Mouse (Mus musculus) hindbrain, embryonic 15.5 days (tissue): ENCODE data around the gene Uap1l1. TPM values are rescaled to one million over a fixed set of nuclear protein-coding genes. Genes with fewer than 3 reads are reported as not detected.

Experiments
- ATAC-seq: fragments of 200-750 bp; cut with Nextera tagmentation; 2 replicates; pipeline ENCODE4 v1.8.0; 2017; ENCODE audit warnings: low read depth, moderate number of reproducible peaks, moderate TSS enrichment; ENCODE audit not compliant: low FRiP score
- H3K27ac ChIP-seq: fragments of 300-500 bp; sonication (generic); replicated peaks from 2 replicates; pipeline ENCODE4 v1.5.1; 2015; ENCODE audit warnings: mild to moderate bottlenecking, inconsistent platforms
- H3K27me3 ChIP-seq: fragments of 300-500 bp; sonication (generic); 2 replicates; pipeline ENCODE4 v1.6.1; 2015; ENCODE audit warnings: control low read depth, inconsistent platforms
- H3K36me3 ChIP-seq: fragments of 300-500 bp; sonication (generic); 2 replicates; pipeline ENCODE4 v1.6.1; 2015; ENCODE audit warnings: control low read depth, inconsistent platforms
- H3K4me1 ChIP-seq: fragments of 300-500 bp; sonication (generic); replicated peaks from 2 replicates; pipeline ENCODE4 v1.6.1; 2015; ENCODE audit warnings: control low read depth, inconsistent platforms
- H3K4me2 ChIP-seq: fragments of 300-500 bp; sonication (generic); 2 replicates; pipeline ENCODE4 v1.6.1; 2015; ENCODE audit warnings: moderate library complexity, mild to moderate bottlenecking, inconsistent platforms
- H3K4me3 ChIP-seq: fragments of 300-500 bp; sonication (generic); 2 replicates; pipeline ENCODE4 v1.5.1; 2015; ENCODE audit warnings: mild to moderate bottlenecking, inconsistent platforms
- H3K9ac ChIP-seq: fragments of 300-500 bp; sonication (generic); 2 replicates; pipeline ENCODE4 v1.6.1; 2015; ENCODE audit warnings: inconsistent platforms
- H3K9me3 ChIP-seq: fragments of 300-500 bp; sonication (generic); 2 replicates; pipeline ENCODE4 v1.6.1; 2016; ENCODE audit warnings: control low read depth, inconsistent platforms
- WGBS: fragments of 180-500 bp; shearing (Covaris S2); methylation state at CpG from one replicate; pipeline ENCODE4 v1.1.7; 2015; 5-methylcytosine and 5-hydroxymethylcytosine counted together
- polyA plus RNA-seq: library from polyadenylated mRNA; unstranded; fragments of >200 nt; fragmentation: Nextera tagmentation; extraction: Ambion mirVana; gene quantifications from 2 replicates; pipeline ENCODE4 v1.2.1, GENCODE M21; 2015

The Uap1l1 gene
- polyA plus RNA-seq, 1 experiment from 2014 or later: 5.1 TPM

DNA sequence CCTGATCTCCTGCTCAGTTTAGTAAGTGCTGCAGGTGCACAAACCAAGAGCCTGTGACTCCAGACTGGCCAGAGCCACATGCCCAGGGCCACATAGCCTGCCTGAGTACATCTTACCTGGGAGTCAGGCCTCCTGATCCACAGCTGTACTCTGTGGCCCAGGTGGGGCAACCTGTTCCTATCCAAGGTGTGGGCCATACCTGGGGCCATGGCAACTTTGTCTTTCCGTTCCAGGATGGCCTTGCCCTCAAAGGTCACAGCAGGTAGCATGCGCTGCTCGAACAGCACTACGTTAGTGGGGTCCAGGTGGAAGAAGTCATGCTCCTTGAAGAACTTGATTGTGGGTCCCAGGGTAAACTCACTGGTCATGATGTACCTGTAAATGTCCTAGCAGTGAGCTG, 1.2 kb downstream of the Uap1l1 start:
- ATAC-seq: no peak
- Histone ChIP-seq H3K4me1 (peaks cover 12% of the 10 kb centered on the region), H3K27me3 (peaks cover 33% of the 10 kb centered on the region), H3K36me3 (no peaks in the 10 kb centered on the region), H3K9me3 (no peaks in the 10 kb centered on the region), H3K4me3 (no peak overlapping the region), H3K4me2 (peak overlapping the region; percentile 99; the same call in 1 of the 2 replicates), H3K9ac (no peak overlapping the region), H3K27ac (no peak overlapping the region)
- WGBS: 90% methylated on average over 4 of the region's 4 CpGs

DNA sequence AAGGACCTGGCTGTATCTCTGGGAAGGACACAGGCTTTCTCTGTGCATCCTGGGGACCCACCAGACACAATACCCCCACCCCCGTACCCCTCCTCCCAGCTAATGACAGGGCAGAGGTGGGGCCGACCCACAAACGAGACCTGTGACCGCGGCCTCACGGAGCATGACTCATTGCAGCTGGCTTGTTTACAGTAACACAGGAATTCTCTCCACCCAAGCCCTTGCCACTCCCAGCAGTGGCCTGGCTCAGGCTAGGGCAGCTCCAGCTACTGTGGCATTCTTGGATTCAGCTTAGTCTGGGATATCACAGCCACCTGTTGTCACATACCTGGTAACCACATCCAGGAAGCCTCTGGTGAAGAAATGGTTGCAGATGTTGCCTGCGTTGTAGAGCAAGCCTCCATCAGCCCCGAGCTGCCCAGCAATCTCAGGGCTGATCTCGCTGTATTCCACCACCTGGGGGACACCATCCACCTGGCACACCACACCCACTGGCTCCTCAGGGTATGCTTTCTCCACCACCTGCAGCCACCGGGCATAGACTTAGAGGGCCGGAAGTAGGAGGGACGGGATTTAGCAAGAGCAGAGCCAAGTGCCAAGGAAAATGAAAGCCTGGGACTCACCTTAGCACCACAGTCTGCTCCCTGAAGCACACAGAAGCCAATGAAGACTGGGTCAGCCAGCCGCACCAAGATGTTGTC, 1.9 kb downstream of the Uap1l1 start:
- no peak overlapping the region for H3K27ac ChIP-seq
- H3K9ac ChIP-seq: no peak overlapping the region
- H3K4me2 ChIP-seq: no peak overlapping the region
- no peaks in the 10 kb centered on the region for H3K9me3 ChIP-seq
- no peak overlapping the region for H3K4me3 ChIP-seq
- no peaks in the 10 kb centered on the region for H3K36me3 ChIP-seq
- no peak for ATAC-seq
- peaks cover 33% of the 10 kb centered on the region for H3K27me3 ChIP-seq
- 72% methylated on average over 13 of the region's 13 CpGs for WGBS
- H3K4me1 ChIP-seq: peaks cover 12% of the 10 kb centered on the region

DNA sequence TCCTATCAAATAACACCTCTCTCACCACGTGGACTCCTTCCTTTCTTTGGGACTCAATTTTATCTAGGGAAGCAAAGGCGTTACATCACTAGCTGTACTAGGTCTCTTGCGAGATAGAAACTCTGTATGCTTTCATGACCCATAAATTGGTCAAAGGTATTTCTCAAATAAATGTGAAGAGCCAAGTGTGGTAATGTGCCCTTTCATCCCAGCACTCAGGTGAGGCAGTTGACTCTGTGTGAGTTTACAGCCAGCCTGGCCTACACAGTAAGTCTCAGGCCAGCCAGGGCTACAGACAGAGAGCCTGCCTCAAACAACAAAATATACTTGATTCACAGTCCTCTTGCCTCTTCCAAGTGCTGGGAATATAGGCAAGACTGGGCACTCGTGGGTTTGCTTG, 5.6 kb downstream of the Uap1l1 start:
- H3K4me2 ChIP-seq: no peak overlapping the region
- H3K27me3 ChIP-seq: peaks cover 21% of the 10 kb centered on the region
- H3K27ac ChIP-seq: no peak overlapping the region
- no peak for ATAC-seq
- H3K4me1 ChIP-seq: peaks cover 24% of the 10 kb centered on the region
- no peaks in the 10 kb centered on the region for H3K9me3 ChIP-seq
- no peak overlapping the region for H3K9ac ChIP-seq
- H3K4me3 ChIP-seq: no peak overlapping the region
- H3K36me3 ChIP-seq: no peaks in the 10 kb centered on the region
- WGBS: 83% methylated on average over 4 of the region's 4 CpGs

DNA sequence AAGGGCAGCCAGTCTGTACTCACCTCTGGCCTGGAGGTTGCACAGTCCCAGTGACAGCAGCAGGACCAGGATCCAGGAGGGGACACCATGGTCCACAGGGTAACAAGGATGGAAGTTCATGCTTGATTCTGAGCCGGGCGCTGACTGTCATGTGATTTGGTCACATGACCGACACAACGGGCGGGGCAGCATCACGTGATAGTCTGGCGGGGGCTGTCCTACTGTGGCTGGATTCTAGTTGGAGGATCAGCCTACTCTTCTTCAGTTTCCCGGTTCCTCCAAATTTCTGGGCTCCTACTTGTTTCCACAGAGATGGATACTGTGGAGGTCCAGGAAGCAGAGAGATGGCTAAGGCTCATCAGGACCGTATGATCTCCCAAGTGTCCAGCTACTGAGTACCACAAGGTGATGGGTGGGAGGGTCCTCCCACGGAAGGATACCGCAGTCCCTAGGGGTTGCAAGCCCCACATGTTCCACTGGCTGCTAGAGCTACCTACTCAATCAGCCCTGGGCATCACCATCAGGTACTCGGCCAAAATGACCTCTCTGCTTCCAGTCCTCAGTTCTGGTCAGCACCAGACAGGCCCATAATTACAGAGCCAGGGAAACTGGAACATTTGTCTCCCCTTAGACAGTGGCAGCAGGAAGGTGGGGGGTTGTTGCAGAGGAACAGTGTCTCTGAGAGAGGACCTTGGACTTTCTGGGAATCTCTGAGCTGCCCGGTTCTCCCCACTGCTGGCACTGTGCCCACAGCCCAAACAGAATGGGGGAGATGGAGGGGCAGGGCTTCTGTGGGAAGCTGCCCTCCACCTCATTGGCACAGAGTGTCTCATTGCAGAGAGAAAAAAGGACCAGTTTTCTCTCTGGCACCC, 9.0 kb downstream of the Uap1l1 start, which contains the start of gene Dpp7:
Dpp7 (minus strand) TSS at position 152 of the 872 bp plus-strand sequence.
- peaks cover 24% of the 10 kb centered on the region for H3K4me1 ChIP-seq
- peak; percentile 88 for ATAC-seq
- H3K9me3 ChIP-seq: no peaks in the 10 kb centered on the region
- WGBS: 2% methylated on average over 13 of the region's 13 CpGs
- H3K4me3 ChIP-seq: peak within 1 kb of the TSS; percentile 50
- peak within 1 kb of the TSS; percentile 98 for H3K4me2 ChIP-seq
- H3K9ac ChIP-seq: peak within 1 kb of the TSS; percentile 65
- H3K27me3 ChIP-seq: no peaks in the 10 kb centered on the region
- H3K36me3 ChIP-seq: peaks cover 13% of the 10 kb centered on the region
- no peak within 1 kb of the TSS for H3K27ac ChIP-seq

GRCm38 (mm10) chr2:25355419-25356066, 9.9 kb downstream of the Uap1l1 start:
- Histone ChIP-seq H3K4me3 (peak overlapping the region; percentile 50), H3K9ac (peak overlapping the region; percentile 65), H3K27ac (no peak overlapping the region), H3K36me3 (peaks cover 22% of the 10 kb centered on the region), H3K4me1 (peaks cover 24% of the 10 kb centered on the region), H3K4me2 (peak overlapping the region; percentile 98), H3K9me3 (no peaks in the 10 kb centered on the region), H3K27me3 (no peaks in the 10 kb centered on the region)
- ATAC-seq: peak; percentile 14; the same call in 1 of the 2 replicates
- WGBS: 38% methylated on average over 18 of the region's 18 CpGs

DNA sequence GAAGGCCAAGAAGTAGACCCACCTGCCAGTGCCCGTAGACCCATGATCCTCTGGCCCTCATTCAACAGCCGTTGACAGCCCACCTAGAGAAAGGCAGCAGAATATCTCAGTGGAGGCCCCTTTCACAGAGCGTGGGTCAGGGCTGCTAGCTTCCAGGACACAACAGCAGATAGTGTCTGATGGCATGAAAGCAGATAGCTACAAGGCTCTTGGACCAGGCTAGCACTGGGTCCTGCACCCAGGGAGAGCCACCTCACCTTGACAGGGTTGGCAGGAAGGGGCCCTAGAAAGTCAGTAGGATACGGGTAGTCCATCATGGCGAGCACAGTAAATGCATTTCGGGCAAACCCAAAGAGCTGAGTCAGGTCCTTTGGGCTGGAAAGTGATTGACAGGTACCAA, 11.3 kb downstream of the Uap1l1 start:
- WGBS: 91% methylated on average over 6 of the region's 6 CpGs
- peaks cover 35% of the 10 kb centered on the region for H3K36me3 ChIP-seq
- peaks cover 24% of the 10 kb centered on the region for H3K4me1 ChIP-seq
- H3K9me3 ChIP-seq: no peaks in the 10 kb centered on the region
- no peaks in the 10 kb centered on the region for H3K27me3 ChIP-seq
- H3K27ac ChIP-seq: no peak overlapping the region
- H3K4me3 ChIP-seq: no peak overlapping the region
- no peak overlapping the region for H3K4me2 ChIP-seq
- H3K9ac ChIP-seq: no peak overlapping the region
- ATAC-seq: no peak

GRCm38 (mm10) chr2:25350701-25351100, 14.8 kb downstream of the Uap1l1 start:
- Histone ChIP-seq H3K36me3 (peaks cover 66% of the 10 kb centered on the region), H3K9me3 (no peaks in the 10 kb centered on the region), H3K4me3 (no peak overlapping the region)

DNA sequence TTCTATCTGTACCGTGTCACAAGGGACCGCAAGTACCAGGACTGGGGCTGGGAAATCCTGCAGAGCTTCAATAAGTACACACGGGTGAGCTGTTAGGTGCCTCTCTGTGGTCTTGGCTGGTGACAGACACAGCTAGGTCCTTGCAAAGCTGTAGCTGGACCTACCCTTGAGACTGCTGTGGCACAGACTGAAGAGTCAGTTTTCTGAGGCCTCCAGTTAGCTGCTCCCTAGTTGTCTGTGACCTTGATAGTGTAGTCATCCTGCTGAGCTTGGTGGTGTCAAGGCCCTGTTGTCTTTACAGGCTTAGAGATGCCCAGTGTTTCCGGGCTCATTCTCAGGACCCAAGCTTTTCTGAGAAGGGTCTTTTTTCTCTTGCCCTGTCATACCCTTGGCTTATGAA, 16.0 kb downstream of the Uap1l1 start:
- H3K4me3 ChIP-seq: no peak overlapping the region
- H3K27ac ChIP-seq: no peak overlapping the region
- WGBS: 87% methylated on average over 4 of the region's 4 CpGs
- no peak overlapping the region for H3K4me2 ChIP-seq
- peaks cover 77% of the 10 kb centered on the region for H3K36me3 ChIP-seq
- ATAC-seq: no peak
- H3K9me3 ChIP-seq: no peaks in the 10 kb centered on the region
- no peaks in the 10 kb centered on the region for H3K27me3 ChIP-seq
- H3K9ac ChIP-seq: no peak overlapping the region
- no peaks in the 10 kb centered on the region for H3K4me1 ChIP-seq

More at GRCm38 (mm10) chr2:25350701-25351100, 14.8 kb downstream of the Uap1l1 start:
- no peak overlapping the region for H3K27ac ChIP-seq
- WGBS: 97% methylated on average over 3 of the region's 3 CpGs
- H3K4me1 ChIP-seq: peaks cover 10% of the 10 kb centered on the region
- no peak for ATAC-seq
- H3K27me3 ChIP-seq: no peaks in the 10 kb centered on the region
- H3K9ac ChIP-seq: no peak overlapping the region
- H3K4me2 ChIP-seq: no peak overlapping the region

GRCm38 (mm10) chr2:25348162-25348561, 17.3 kb downstream of the Uap1l1 start:
- no peak for ATAC-seq
- Histone ChIP-seq H3K27me3 (no peaks in the 10 kb centered on the region), H3K36me3 (peaks cover 90% of the 10 kb centered on the region), H3K4me2 (no peak overlapping the region), H3K9ac (no peak overlapping the region), H3K4me1 (no peaks in the 10 kb centered on the region), H3K27ac (no peak overlapping the region), H3K4me3 (no peak overlapping the region), H3K9me3 (no peaks in the 10 kb centered on the region)
- 95% methylated on average over 7 of the region's 7 CpGs for WGBS

- Histone ChIP-seq H3K4me3 (no peak overlapping the region), H3K4me2 (no peak overlapping the region), H3K27ac (no peak overlapping the region), H3K9me3 (no peaks in the 10 kb centered on the region), H3K27me3 (no peaks in the 10 kb centered on the region), H3K4me1 (peaks cover 17% of the 10 kb centered on the region), H3K36me3 (peaks cover 71% of the 10 kb centered on the region), H3K9ac (no peak overlapping the region)
- no peak for ATAC-seq
- 95% methylated on average over 6 of the region's 6 CpGs for WGBS
Measured at GRCm38 (mm10) chr2:25338303-25338702, 27.2 kb downstream of the Uap1l1 start.

- 83% methylated on average over 2 of the region's 2 CpGs for WGBS
- ATAC-seq: no peak
- Histone ChIP-seq H3K27ac (no peak overlapping the region), H3K36me3 (peaks cover 40% of the 10 kb centered on the region), H3K4me3 (peak overlapping the region; percentile 81), H3K4me2 (peak overlapping the region; percentile 96), H3K9ac (no peak overlapping the region), H3K9me3 (no peaks in the 10 kb centered on the region), H3K4me1 (peaks cover 30% of the 10 kb centered on the region), H3K27me3 (no peaks in the 10 kb centered on the region)
Measured at GRCm38 (mm10) chr2:25333569-25333968, 31.9 kb downstream of the Uap1l1 start.
